Mouse (Mus musculus): ENCODE data around the gene Ctsa. TPM values are rescaled to one million over a fixed set of nuclear protein-coding genes. Genes with fewer than 3 reads are reported as not detected.

Ctsa gene
- total and polyA plus RNA-seq, 3 experiments, result 19.9 to 45.5 (median 27.0) TPM

DNA sequence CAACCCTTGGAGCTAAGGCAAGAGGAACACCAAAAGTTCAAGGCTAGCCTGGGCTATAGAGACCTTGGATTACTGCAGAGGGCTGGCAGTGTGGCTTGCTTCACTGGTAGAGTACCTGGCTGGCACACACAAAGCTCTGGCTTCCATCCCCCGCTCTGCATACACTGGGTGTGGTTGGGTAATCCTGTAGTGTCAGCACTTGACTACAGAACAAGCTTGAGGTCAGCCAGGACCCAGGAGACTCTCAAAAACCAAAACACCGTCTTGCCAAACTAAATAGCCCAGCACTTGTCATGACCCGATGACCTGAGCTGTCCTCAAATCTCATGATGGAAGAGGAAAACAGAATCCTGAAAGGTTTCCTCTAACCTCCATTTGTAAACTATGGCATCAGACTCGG, 42.2 kb upstream of the Ctsa start:
- no peak overlapping the region for H3K4me2 ChIP-seq (ENCODE audit: insufficient read depth, low read depth, poor library complexity, severe bottlenecking)
- TF ChIP-seq MAX (IDR thresholded peaks at IDR 0.05; ENCODE audit: low read length) (no peak), ZNF384 (IDR thresholded peaks at IDR 0.05; ENCODE audit: low read depth, low read length) (no peak), SMC3 (IDR thresholded peaks at IDR 0.05; ENCODE audit: low read depth, low read length) (no peak), POLR2AphosphoS2 (IDR thresholded peaks at IDR 0.05; ENCODE audit: low read depth, low read length) (no peak), MXI1 (IDR thresholded peaks at IDR 0.05; ENCODE audit: low read depth, low read length) (no peak), USF2 (conservative IDR thresholded peaks at IDR 0.05; ENCODE audit: low read depth, low read length) (no peak), RAD21 (IDR thresholded peaks at IDR 0.05; ENCODE audit: low read depth, low read length) (no peak), IRF4 (IDR thresholded peaks at IDR 0.05; ENCODE audit: low read depth, low read length) (no peak), BHLHE40 (IDR thresholded peaks at IDR 0.05; ENCODE audit: low read depth, low read length) (no peak), RCOR1 (conservative IDR thresholded peaks at IDR 0.05; ENCODE audit: low read depth, low read length) (no peak), JUND (conservative IDR thresholded peaks at IDR 0.05; ENCODE audit: low read depth, low read length) (no peak), SIN3A (IDR thresholded peaks at IDR 0.05; ENCODE audit: low read length) (no peak), GABPA (IDR thresholded peaks at IDR 0.05; ENCODE audit: insufficient replicate concordance, low read depth, low read length) (no peak), POLR2A (IDR thresholded peaks at IDR 0.05; ENCODE audit: low read depth, low read length) (no peak)
- dilution Hi-C loops (cut with MboI; ENCODE audit: extremely low pct_ligation_motif_present, extremely low pct_unique_long_range_greater_than_20kb, low sequenced_read_pairs), result no loop called here
- H3K27ac ChIP-seq (ENCODE audit: insufficient read depth, low read depth), result no peak overlapping the region
- no peaks in the 10 kb centered on the region for H3K79me2 ChIP-seq (replicated peaks; ENCODE audit: control insufficient read depth, extremely low read depth, insufficient read depth, poor library complexity, severe bottlenecking)
- H3K36me3 ChIP-seq (replicated peaks in 1 of 2; ENCODE audit: control insufficient read depth in 1 of 2, insufficient read depth in 1 of 2, low read length in 1 of 2), result peaks cover 30 to 64% of the 10 kb centered on the region in 2 experiments
- no peaks in the 10 kb centered on the region for H3K9me3 ChIP-seq (replicated peaks; ENCODE audit: low read length)
- no peak overlapping the region for H3K9ac ChIP-seq (ENCODE audit: insufficient read depth, low read depth)
- in situ Hi-C loops (cut with MboI; ENCODE audit: low pct_ligation_motif_present, low pct_unique_long_range_greater_than_20kb, low sequenced_read_pairs), result no loop called here
- H3K4me3 ChIP-seq (replicated peaks in 1 of 3; ENCODE audit: low read depth in 2 of 3, low read length in 2 of 3, poor library complexity in 1 of 3), result no peak overlapping the region
- H3K4me1 ChIP-seq (ENCODE audit: control insufficient read depth in 1 of 2, insufficient read depth in 2 of 2), result peaks cover 7 to 17% of the 10 kb centered on the region in 2 experiments
- DNase-seq (ENCODE audit: extremely low read depth), result no peak
- no peaks in the 10 kb centered on the region for H3K27me3 ChIP-seq (replicated peaks)

- in situ Hi-C loops (cut with MboI; ENCODE audit: low pct_ligation_motif_present, low pct_unique_long_range_greater_than_20kb, low sequenced_read_pairs), result no loop called here
- dilution Hi-C loops (cut with MboI; ENCODE audit: extremely low pct_ligation_motif_present, extremely low pct_unique_long_range_greater_than_20kb, low sequenced_read_pairs), result no loop called here
Observed at GRCm38 (mm10) chr2:164791841-164792261, 40.8 kb upstream of the Ctsa start.

More at GRCm38 (mm10) chr2:164791841-164792261, 40.8 kb upstream of the Ctsa start:
- Histone ChIP-seq H3K27ac (ENCODE audit: insufficient read depth, low read depth) (no peak overlapping the region), H3K27me3 (replicated peaks) (no peaks in the 10 kb centered on the region), H3K4me3 (replicated peaks in 1 of 3; ENCODE audit: low read depth in 2 of 3, low read length in 2 of 3, poor library complexity in 1 of 3) (no peak overlapping the region), H3K9ac (ENCODE audit: insufficient read depth, low read depth) (no peak overlapping the region), H3K4me2 (ENCODE audit: insufficient read depth, low read depth, poor library complexity, severe bottlenecking) (no peak overlapping the region), H3K4me1 (ENCODE audit: control insufficient read depth in 1 of 2, insufficient read depth in 2 of 2) (peaks cover 0 to 7% of the 10 kb centered on the region in 2 experiments; a peak in 3 of 4 replicates), H3K9me3 (replicated peaks; ENCODE audit: low read length) (no peaks in the 10 kb centered on the region), H3K79me2 (replicated peaks; ENCODE audit: control insufficient read depth, extremely low read depth, insufficient read depth, poor library complexity, severe bottlenecking) (no peaks in the 10 kb centered on the region), H3K36me3 (replicated peaks in 1 of 2; ENCODE audit: control insufficient read depth in 1 of 2, insufficient read depth in 1 of 2, low read length in 1 of 2) (peaks cover 44 to 78% of the 10 kb centered on the region in 2 experiments)
- DNase-seq (ENCODE audit: extremely low read depth), result no peak
- no peak for TF ChIP-seq MXI1 (IDR thresholded peaks at IDR 0.05; ENCODE audit: low read depth, low read length)
- no peak for TF ChIP-seq BHLHE40 (IDR thresholded peaks at IDR 0.05; ENCODE audit: low read depth, low read length)
- TF ChIP-seq MEF2A (IDR thresholded peaks at IDR 0.05; ENCODE audit: borderline replicate concordance, low read depth, low read length), result no peak
- no peak for TF ChIP-seq TCF12 (IDR thresholded peaks at IDR 0.05; ENCODE audit: low read depth, low read length)
- no peak for TF ChIP-seq USF2 (conservative IDR thresholded peaks at IDR 0.05; ENCODE audit: low read depth, low read length)
- no peak for TF ChIP-seq EP300 (IDR thresholded peaks at IDR 0.05; ENCODE audit: low read length)
- no peak for TF ChIP-seq ETS1 (conservative IDR thresholded peaks at IDR 0.05; ENCODE audit: low read depth, low read length)
- no peak for TF ChIP-seq RCOR1 (conservative IDR thresholded peaks at IDR 0.05; ENCODE audit: low read depth, low read length)
- no peak for TF ChIP-seq MAFK (IDR thresholded peaks at IDR 0.05; ENCODE audit: insufficient replicate concordance, low read length)
- no peak for TF ChIP-seq JUN (IDR thresholded peaks at IDR 0.05; ENCODE audit: insufficient read depth, low read depth, low read length)
- TF ChIP-seq GABPA (IDR thresholded peaks at IDR 0.05; ENCODE audit: insufficient replicate concordance, low read depth, low read length), result no peak
- no peak for TF ChIP-seq HCFC1 (IDR thresholded peaks at IDR 0.05; ENCODE audit: low read depth, low read length)
- TF ChIP-seq SMC3 (IDR thresholded peaks at IDR 0.05; ENCODE audit: low read depth, low read length), result no peak
- no peak for TF ChIP-seq PAX5 (IDR thresholded peaks at IDR 0.05; ENCODE audit: low read length)
- TF ChIP-seq NELFE (IDR thresholded peaks at IDR 0.05; ENCODE audit: low read depth, low read length), result no peak
- TF ChIP-seq SIN3A (IDR thresholded peaks at IDR 0.05; ENCODE audit: low read length), result no peak
